Mouse (Mus musculus) c-Kit-negative CD71-positive TER-119-positive erythroid progenitor cells, embryonic 14.5 days (primary cell): ENCODE results near the gene Sapcd2.

Experiments
- DNase-seq: peaks from one replicate; pipeline ENCODE4 v3.0.0-alpha.2; 2013; ENCODE audit warnings: low read depth, low spot score

Gene Sapcd2

DNA sequence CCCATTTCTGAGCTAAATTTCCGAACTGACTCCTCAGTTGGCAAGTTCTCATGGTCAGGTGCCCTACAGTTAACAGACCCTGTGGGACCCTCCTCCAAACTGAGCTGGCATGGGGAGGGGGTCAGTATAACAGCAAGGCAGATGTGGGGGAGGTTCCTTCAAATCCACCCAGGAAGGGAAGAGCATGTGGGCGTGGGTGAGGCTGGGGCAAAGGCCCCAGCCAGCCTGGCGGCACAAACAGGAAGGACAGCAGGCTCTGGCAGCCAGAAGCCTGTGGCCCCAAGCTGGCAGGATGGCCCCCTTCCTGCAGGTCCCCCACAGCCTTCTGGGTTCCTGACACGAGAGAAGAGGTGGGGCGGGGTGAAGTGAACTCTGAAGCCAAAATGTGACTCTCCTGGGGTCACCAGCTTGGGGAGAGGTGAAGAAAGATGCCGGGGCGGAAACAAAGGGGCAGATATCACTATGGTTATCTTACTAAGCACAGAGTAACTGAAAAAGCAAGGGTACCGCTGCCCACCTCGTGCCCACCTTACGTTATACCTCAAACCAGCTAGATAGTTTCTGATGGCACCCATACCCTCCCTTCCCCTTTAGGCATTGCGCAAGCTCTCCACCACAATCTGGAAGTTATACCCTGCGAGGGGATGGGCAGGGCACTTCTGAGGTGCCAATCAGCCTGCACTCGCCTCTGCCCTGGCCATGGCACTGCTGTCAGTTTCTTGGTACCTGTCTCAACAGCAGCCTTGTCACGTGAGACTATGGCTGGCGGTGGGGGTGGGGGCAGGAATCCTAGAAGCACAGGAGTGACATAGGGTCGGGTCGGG is 50.7 kb downstream of the Sapcd2 start, which contains the start of gene Fut7:
Gene Fut7, plus strand, starts transcription at position 681 of the 824 bp plus-strand sequence.
- DNase-seq = no peak

DNA sequence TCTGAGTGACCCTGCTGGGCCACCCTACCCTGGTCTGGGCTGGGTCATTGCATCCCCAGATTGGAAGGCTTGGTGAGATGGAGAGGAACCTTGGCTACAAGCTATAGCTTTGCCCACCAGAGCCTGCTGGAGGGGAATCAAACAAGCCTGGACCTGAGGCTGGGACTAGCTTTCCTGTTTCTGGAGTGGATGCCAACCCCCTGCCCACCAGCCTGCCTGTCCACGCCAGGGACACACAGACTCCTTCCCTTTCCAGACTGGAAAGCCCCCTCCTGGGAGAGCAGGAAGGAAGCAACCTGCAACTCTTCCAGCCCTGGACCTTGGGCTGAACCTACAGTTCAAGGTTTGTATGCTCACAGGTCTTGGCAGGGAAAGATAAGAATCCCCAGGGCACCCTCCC is 51.5 kb downstream of the Sapcd2 start:
- DNase-seq = no peak

DNA sequence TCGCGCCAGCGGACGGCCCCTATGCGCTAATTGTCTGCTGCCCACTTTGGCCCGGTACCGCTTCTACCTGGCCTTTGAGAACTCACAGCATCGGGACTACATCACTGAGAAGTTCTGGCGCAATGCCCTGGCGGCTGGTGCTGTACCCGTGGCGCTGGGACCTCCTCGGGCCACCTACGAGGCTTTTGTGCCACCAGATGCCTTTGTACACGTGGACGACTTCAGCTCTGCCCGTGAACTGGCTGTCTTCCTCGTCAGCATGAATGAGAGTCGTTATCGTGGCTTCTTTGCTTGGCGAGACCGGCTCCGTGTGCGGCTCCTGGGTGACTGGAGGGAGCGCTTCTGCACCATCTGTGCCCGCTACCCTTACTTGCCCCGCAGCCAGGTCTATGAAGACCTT is 53.4 kb downstream of the Sapcd2 start:
- no peak for DNase-seq

DNA sequence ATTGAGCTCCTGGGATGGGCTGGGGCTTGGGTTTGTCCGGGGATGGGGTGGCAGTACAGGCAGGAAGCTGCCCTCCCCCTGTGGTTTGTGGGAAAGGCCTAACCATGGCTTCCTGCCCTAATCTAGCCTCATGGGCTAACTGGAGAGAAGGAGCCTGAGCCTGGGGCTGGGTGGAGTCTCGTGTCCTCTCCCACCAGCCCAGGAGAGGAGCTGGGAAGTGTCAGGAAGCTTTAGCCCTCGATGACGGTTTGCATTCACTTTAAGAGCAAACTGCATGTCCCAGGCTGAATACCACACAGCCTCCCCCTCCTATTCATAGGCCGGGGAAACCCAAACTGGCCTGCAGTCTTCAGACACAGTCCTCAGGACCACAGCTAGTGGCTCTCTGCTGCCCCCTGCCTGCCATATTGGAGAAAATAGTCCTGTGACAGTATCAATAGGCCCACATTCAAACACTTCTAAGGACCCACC is 54.6 kb downstream of the Sapcd2 start:
- peak; percentile 47 for DNase-seq

DNA sequence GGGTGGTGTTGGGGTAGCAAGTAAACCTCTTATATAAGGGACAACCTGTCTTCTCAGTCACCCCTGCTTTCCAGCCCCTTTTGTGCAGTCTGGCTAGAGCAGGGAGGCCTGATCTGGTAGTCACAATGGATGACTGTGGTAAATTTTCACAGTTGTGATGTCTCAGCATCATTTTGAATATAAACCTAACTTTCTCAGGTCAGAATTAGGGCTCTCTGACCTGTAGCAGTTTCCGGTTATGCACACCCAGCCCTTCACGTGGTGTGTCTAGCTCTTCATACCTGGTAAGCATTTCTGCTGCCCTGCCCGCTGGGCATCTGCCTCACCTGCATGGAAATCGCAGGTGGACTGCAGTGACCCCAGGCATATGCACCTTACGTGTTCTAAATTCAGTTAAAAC is 55.1 kb downstream of the Sapcd2 start:
- no peak for DNase-seq
